Mouse (Mus musculus): Measurements from ENCODE around the gene Lep.

Lep gene

DNA sequence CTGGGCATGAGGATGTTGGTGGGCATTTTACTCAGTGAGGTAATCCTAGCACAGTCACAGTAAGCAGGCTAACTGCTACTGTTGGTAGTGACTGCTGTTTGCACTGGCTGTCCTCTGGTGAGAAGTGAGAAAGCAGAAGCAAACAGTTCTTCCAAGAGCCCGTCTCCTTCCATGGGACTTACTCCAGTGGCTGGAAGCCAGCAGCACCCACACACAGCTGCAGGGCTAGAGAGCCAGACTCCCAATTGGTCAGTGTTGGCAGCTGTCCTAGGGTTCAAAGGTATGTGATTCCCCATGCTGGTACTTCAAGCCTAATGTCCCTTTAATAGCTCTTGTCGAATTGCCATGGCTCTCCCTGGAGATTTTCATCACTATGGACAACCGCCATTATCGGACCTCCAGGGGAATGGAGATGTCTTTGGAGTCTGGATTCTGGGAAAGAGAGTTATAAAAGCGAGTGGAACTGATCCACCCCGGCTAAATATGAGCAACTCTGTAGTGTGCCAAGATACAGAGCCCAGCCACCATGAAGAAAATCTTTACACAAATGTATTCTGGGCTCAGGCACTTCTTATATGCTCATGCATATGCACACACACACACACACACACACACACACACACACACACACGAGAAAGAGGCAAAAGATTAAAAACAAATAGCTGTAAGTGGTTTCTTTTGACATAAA lies 57.5 kb downstream of the Lep start:
- no peak for DNase-seq (ENCODE audit: low spot score)

GRCm38 (mm10) chr6:29118231-29118630 lies 58.2 kb downstream of the Lep start:
- DNase-seq (ENCODE audit: low spot score), result no peak

- no peak for DNase-seq (ENCODE audit: low spot score)
Observed at GRCm38 (mm10) chr6:29118963-29119362, 58.9 kb downstream of the Lep start.

DNA sequence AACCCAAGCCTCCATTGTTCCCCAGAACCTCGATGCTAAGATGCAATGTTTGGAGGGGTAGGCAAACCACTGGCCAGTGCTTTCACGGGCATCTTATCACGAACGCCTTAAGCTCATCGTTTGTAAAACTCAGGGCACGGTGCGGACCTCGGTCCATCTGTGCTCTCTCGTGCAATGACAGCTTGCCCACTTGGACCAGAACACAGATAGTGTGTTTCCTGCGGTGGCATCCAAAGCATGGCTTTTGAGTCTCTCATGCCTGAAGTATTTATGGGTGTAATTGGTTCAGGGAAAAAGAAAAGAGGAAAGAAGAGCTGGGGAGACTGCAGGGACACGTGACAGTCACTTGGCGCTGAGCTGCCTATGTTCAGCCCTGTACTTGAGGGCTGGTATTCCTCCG lies 60.0 kb downstream of the Lep start:
- DNase-seq (ENCODE audit: low spot score), result no peak

Data from left cerebral cortex, adult 11 months (tissue).